Mouse (Mus musculus) right cerebral cortex, postnatal 25 days (tissue): ENCODE results near the gene Rgs7bp.

Experiments
- DNase-seq: peaks from one replicate; pipeline ENCODE4 v3.0.0; 2022

Rgs7bp gene

GRCm38 (mm10) chr13:105054181-105054940 lies at the start of gene Rgs7bp:
Rgs7bp (minus strand) TSS chr13:105054930.
- DNase-seq = peak; percentile 84

GRCm38 (mm10) chr13:105104385-105104784 lies 49.7 kb upstream of the Rgs7bp start:
- DNase-seq = no peak

- DNase-seq = no peak
Measured at GRCm38 (mm10) chr13:105100705-105101104, 46.0 kb upstream of the Rgs7bp start.

- DNase-seq = no peak
Measured at GRCm38 (mm10) chr13:105096316-105096715, 41.6 kb upstream of the Rgs7bp start.

GRCm38 (mm10) chr13:105089276-105089675 lies 34.5 kb upstream of the Rgs7bp start:
- no peak for DNase-seq

- DNase-seq = no peak
Measured at GRCm38 (mm10) chr13:105081862-105082261, 27.1 kb upstream of the Rgs7bp start, which contains the start of gene 4933425L06Rik. 4933425L06Rik (plus strand) TSS chr13:105082122.

- DNase-seq = no peak
Measured at GRCm38 (mm10) chr13:105066890-105067845, 12.4 kb upstream of the Rgs7bp start.

- DNase-seq = no peak
Measured at GRCm38 (mm10) chr13:105066119-105066518, 11.4 kb upstream of the Rgs7bp start.

GRCm38 (mm10) chr13:105055374-105055773 lies 644 bp upstream of the Rgs7bp start:
- DNase-seq = no peak

- no peak for DNase-seq
Measured at GRCm38 (mm10) chr13:105054941-105055309, 195 bp upstream of the Rgs7bp start.

- DNase-seq = peak; percentile 42
Measured at GRCm38 (mm10) chr13:105053618-105054017, 1.1 kb downstream of the Rgs7bp start.

- no peak for DNase-seq
Measured at GRCm38 (mm10) chr13:105051432-105051831, 3.3 kb downstream of the Rgs7bp start.

GRCm38 (mm10) chr13:105048662-105049061 lies 6.1 kb downstream of the Rgs7bp start:
- no peak for DNase-seq

GRCm38 (mm10) chr13:105047377-105047776 lies 7.4 kb downstream of the Rgs7bp start:
- no peak for DNase-seq

- no peak for DNase-seq
Measured at GRCm38 (mm10) chr13:105043882-105044281, 10.8 kb downstream of the Rgs7bp start.

- no peak for DNase-seq
Measured at GRCm38 (mm10) chr13:105038334-105038733, 16.4 kb downstream of the Rgs7bp start.

GRCm38 (mm10) chr13:105037816-105038215 lies 16.9 kb downstream of the Rgs7bp start:
- DNase-seq = peak; percentile 44

GRCm38 (mm10) chr13:105031882-105032281 lies 22.8 kb downstream of the Rgs7bp start:
- DNase-seq = no peak

GRCm38 (mm10) chr13:105028276-105028675 lies 26.5 kb downstream of the Rgs7bp start:
- DNase-seq = no peak

GRCm38 (mm10) chr13:105016577-105016976 lies 38.2 kb downstream of the Rgs7bp start:
- no peak for DNase-seq

GRCm38 (mm10) chr13:105015710-105016404 lies 38.9 kb downstream of the Rgs7bp start:
- DNase-seq = no peak

GRCm38 (mm10) chr13:105011300-105011699 lies 43.4 kb downstream of the Rgs7bp start:
- DNase-seq = no peak

GRCm38 (mm10) chr13:105008891-105009290 lies 45.8 kb downstream of the Rgs7bp start:
- no peak for DNase-seq
